Mouse (Mus musculus): Measurements from ENCODE around the gene Ptbp3. TPM values are rescaled to one million over a fixed set of nuclear protein-coding genes. Genes with fewer than 3 reads are reported as not detected.
A peak's percentile ranks its signal among the peaks of the same experiment; 100 is the strongest.

Ptbp3 gene
- polyA plus RNA-seq, 1 experiment from 2014 or later: 38.2 TPM

DNA sequence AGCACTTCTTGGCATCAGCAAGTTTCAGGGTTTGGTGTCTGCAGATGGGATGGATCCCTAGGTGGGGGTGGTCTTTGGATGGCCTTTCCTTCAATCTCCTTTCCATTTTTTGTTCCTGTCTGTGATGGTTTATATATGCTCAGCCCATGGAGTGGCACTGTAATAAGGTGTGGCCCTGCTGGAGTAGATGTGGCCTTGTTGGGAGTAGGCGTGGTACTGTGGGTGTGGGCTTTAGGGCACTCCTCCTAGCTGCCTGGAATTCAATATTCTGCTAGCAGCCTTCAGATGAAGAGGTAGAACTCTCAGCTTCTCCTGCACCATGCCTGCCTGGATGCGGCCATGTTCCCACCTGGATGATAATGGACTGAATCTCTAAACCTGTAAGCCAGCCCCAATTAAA, 39.6 kb downstream of the Ptbp3 start:
- ATAC-seq: no peak
- WGBS: 88% methylated on average over 2 of the region's 2 CpGs
- TF ChIP-seq CTCF (IDR thresholded peaks at IDR 0.05): no peak
- TF ChIP-seq EP300 (IDR thresholded peaks at IDR 0.05): no peak

DNA sequence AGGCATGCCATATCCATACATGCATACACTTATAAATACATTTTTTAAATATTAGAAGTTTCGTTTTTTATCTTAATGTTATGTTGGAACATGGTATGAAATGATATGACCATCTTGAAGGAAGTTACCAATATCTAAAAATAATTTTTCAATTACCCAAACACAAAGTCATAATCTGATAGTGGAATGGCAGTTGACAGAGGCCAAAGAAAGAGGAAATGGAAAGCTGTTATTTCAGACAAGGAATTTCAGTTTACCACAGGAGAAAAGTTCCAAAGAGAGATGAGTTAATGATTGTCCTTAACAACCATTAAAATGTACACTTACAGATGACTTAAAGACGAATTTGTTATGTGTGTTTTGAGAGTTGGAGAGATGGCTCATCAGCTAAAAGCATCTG, 41.4 kb downstream of the Ptbp3 start:
- Histone ChIP-seq H3K27ac (ENCODE audit: low read length) (no peak overlapping the region), H3K9me3 (ENCODE audit: low read length) (no peaks in the 10 kb centered on the region), H3K4me1 (ENCODE audit: insufficient read depth, low read depth, low read length) (no peaks in the 10 kb centered on the region), H3K4me2 (replicated peaks; ENCODE audit: low read depth, low read length) (no peak overlapping the region), H3K4me3 (ENCODE audit: low read depth, low read length) (no peak overlapping the region), H3K27me3 (replicated peaks; ENCODE audit: insufficient read depth, low read length) (no peaks in the 10 kb centered on the region), H3K9ac (replicated peaks; ENCODE audit: low read depth) (no peak overlapping the region), H3K36me3 (ENCODE audit: insufficient read depth, low read length) (peaks cover 5% of the 10 kb centered on the region; the same call in 1 of the 2 replicates)
- WGBS: 68% methylated on average over 2 of the region's 2 CpGs
- TF ChIP-seq CTCF (IDR thresholded peaks at IDR 0.05): no peak
- TF ChIP-seq EP300 (IDR thresholded peaks at IDR 0.05): no peak
- DNase-seq (ENCODE audit: low spot score) (no peak), ATAC-seq (no peak)

More for the DNA sequence above, 39.6 kb downstream of the Ptbp3 start:
- Histone ChIP-seq H3K9me3 (ENCODE audit: low read length) (no peaks in the 10 kb centered on the region), H3K4me2 (replicated peaks; ENCODE audit: low read depth, low read length) (no peak overlapping the region), H3K27ac (ENCODE audit: low read length) (no peak overlapping the region), H3K4me1 (ENCODE audit: insufficient read depth, low read depth, low read length) (no peaks in the 10 kb centered on the region), H3K36me3 (ENCODE audit: insufficient read depth, low read length) (peaks cover 6% of the 10 kb centered on the region; the same call in 1 of the 2 replicates), H3K9ac (replicated peaks; ENCODE audit: low read depth) (no peak overlapping the region), H3K27me3 (replicated peaks; ENCODE audit: insufficient read depth, low read length) (no peaks in the 10 kb centered on the region), H3K4me3 (ENCODE audit: low read depth, low read length) (no peak overlapping the region)
- no peak for DNase-seq (ENCODE audit: low spot score)

DNA sequence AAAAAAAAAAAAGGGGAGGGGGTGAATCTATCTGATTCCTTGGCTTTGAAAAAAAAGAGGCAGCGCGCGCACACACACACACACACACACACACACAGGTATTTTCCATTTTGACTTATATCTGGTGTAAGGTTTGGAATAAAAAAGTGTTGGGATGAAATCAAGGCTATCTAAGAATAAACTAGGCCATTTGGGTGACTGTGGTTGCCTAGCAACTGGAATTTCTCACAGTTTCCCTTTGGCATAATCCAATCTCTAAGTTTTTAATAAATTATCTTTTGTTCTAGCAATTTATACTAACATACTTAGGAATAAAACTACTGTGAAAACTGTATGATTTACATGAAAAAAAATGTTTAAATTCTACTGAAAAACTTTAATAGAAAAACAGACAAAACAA, 42.5 kb downstream of the Ptbp3 start:
- WGBS: 93% methylated on average over 3 of the region's 3 CpGs

DNA sequence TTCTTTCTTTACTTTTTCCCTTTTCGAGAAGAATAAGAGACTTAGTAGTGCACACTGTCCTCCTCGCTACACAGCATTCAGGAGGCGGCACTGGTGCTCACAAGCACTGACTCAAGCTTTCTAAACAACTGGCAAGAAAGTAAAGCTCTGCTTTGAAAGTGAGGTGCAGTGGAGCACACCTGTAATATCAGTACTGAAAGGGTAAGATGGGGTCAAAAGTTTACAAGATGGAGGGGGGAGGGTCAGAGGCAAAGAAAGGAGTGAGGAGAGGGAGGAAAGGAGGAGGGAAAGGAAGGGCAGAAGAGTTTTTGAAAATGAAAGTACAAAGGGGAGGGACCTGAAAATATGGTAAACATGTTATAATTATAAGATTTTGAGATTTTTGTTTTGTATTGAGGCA, 43.7 kb downstream of the Ptbp3 start:
- H3K9ac ChIP-seq (replicated peaks; ENCODE audit: low read depth): no peak overlapping the region
- DNase-seq (ENCODE audit: low spot score) (no peak), ATAC-seq (no peak)
- no peaks in the 10 kb centered on the region for H3K4me1 ChIP-seq (ENCODE audit: insufficient read depth, low read depth, low read length)
- no peak overlapping the region for H3K4me2 ChIP-seq (replicated peaks; ENCODE audit: low read depth, low read length)
- TF ChIP-seq CTCF (IDR thresholded peaks at IDR 0.05) (no peak), EP300 (IDR thresholded peaks at IDR 0.05) (no peak)
- H3K27ac ChIP-seq (ENCODE audit: low read length): no peak overlapping the region
- no peaks in the 10 kb centered on the region for H3K27me3 ChIP-seq (replicated peaks; ENCODE audit: insufficient read depth, low read length)
- no peak overlapping the region for H3K4me3 ChIP-seq (ENCODE audit: low read depth, low read length)
- no peaks in the 10 kb centered on the region for H3K9me3 ChIP-seq (ENCODE audit: low read length)
- 58% methylated on average over 3 of the region's 3 CpGs for WGBS
- H3K36me3 ChIP-seq (ENCODE audit: insufficient read depth, low read length): peaks cover 10% of the 10 kb centered on the region

More for the DNA sequence above, 42.5 kb downstream of the Ptbp3 start:
- TF ChIP-seq EP300 (IDR thresholded peaks at IDR 0.05) (no peak), CTCF (IDR thresholded peaks at IDR 0.05) (no peak)
- no peak for ATAC-seq
- Histone ChIP-seq H3K9ac (replicated peaks; ENCODE audit: low read depth) (no peak overlapping the region), H3K27me3 (replicated peaks; ENCODE audit: insufficient read depth, low read length) (no peaks in the 10 kb centered on the region), H3K4me2 (replicated peaks; ENCODE audit: low read depth, low read length) (no peak overlapping the region), H3K4me3 (ENCODE audit: low read depth, low read length) (no peak overlapping the region), H3K36me3 (ENCODE audit: insufficient read depth, low read length) (no peaks in the 10 kb centered on the region; the same call in 1 of the 2 replicates), H3K27ac (ENCODE audit: low read length) (no peak overlapping the region), H3K9me3 (ENCODE audit: low read length) (no peaks in the 10 kb centered on the region), H3K4me1 (ENCODE audit: insufficient read depth, low read depth, low read length) (no peaks in the 10 kb centered on the region)
- no peak for DNase-seq (ENCODE audit: low spot score)

DNA sequence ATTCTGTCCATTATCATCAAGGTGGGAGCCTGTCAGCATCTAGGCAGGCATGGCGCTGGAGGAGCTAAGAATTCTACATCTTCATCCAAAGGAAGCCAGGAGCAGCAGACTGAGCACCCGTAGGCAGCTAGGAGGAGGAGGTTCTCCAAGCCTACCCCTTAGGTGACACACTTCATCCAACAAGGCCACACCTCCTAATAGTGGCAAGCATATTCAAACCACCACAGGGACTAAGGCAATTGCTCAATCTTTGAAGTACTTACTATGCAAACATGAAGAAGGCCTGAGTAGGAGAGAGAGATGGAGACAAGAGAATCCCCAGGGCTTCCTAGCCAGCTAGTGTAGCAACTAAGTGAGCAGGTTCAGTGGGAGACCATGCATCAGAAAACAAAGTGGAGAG, 58.1 kb downstream of the Ptbp3 start:
- ATAC-seq: no peak

DNA sequence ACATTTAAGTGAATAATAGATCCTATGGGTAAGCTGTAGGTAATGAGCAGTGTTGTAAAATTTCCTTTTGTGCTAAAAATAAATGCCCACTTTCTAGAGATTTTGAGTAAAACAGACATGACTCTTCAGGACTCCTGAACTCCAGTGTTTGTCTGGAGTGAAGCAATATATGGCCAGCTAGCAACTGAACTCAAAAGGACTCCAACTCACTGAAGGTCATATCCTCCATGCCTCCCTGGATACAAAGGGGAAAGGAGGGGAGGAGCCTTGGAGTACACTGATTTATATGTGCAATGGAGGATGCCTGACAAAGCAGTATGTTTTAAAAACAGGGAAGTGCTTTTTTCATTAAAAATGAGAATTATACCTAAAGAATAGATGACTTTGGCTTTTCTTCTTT, 77.9 kb downstream of the Ptbp3 start:
- H3K4me1 ChIP-seq (ENCODE audit: insufficient read depth, low read depth, low read length): no peaks in the 10 kb centered on the region
- H3K4me3 ChIP-seq (ENCODE audit: low read depth, low read length): no peak overlapping the region

More for the DNA sequence above, 58.1 kb downstream of the Ptbp3 start:
- WGBS: 76% methylated on average over 2 of the region's 2 CpGs
- Histone ChIP-seq H3K27me3 (replicated peaks; ENCODE audit: insufficient read depth, low read length) (no peaks in the 10 kb centered on the region), H3K27ac (ENCODE audit: low read length) (no peak overlapping the region), H3K36me3 (ENCODE audit: insufficient read depth, low read length) (peaks cover 10% of the 10 kb centered on the region; the same call in 1 of the 2 replicates), H3K4me2 (replicated peaks; ENCODE audit: low read depth, low read length) (no peak overlapping the region), H3K4me3 (ENCODE audit: low read depth, low read length) (no peak overlapping the region), H3K4me1 (ENCODE audit: insufficient read depth, low read depth, low read length) (no peaks in the 10 kb centered on the region), H3K9me3 (ENCODE audit: low read length) (no peaks in the 10 kb centered on the region), H3K9ac (replicated peaks; ENCODE audit: low read depth) (no peak overlapping the region)
- TF ChIP-seq EP300 (IDR thresholded peaks at IDR 0.05): no peak
- TF ChIP-seq CTCF (IDR thresholded peaks at IDR 0.05): no peak
- peak; percentile 45 for DNase-seq (ENCODE audit: low spot score)

DNA sequence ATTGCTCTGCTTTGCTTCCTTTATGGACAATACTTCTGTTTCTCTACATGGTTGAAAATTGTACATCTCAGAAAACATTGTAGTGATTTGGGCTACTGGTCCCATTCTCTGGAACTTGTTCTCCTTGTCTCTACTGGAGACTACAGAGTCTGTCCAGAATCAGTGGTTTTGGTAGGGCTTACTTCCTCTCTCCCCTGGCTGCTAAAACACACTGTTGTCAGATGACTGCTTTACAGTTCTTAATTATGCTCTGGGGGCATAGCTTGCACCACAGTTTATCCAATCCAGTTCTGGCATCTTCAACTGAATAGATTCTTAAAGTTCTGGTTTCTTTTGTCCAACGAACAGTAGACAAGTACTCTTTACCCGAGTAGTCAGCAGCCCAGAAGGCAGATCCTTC, 83.7 kb downstream of the Ptbp3 start:
- no peak for TF ChIP-seq EP300 (IDR thresholded peaks at IDR 0.05)
- no peak for TF ChIP-seq CTCF (IDR thresholded peaks at IDR 0.05)
- H3K9ac ChIP-seq (replicated peaks; ENCODE audit: low read depth): no peak overlapping the region
- no peak for ATAC-seq
- 82% methylated on average over 2 of the region's 2 CpGs for WGBS
- H3K36me3 ChIP-seq (ENCODE audit: insufficient read depth, low read length): no peaks in the 10 kb centered on the region
- H3K9me3 ChIP-seq (ENCODE audit: low read length): no peaks in the 10 kb centered on the region
- H3K4me3 ChIP-seq (ENCODE audit: low read depth, low read length): no peak overlapping the region
- H3K4me2 ChIP-seq (replicated peaks; ENCODE audit: low read depth, low read length): no peak overlapping the region
- no peaks in the 10 kb centered on the region for H3K27me3 ChIP-seq (replicated peaks; ENCODE audit: insufficient read depth, low read length)
- H3K4me1 ChIP-seq (ENCODE audit: insufficient read depth, low read depth, low read length): no peaks in the 10 kb centered on the region
- DNase-seq (ENCODE audit: low spot score): no peak
- H3K27ac ChIP-seq (ENCODE audit: low read length): no peak overlapping the region

More for the DNA sequence above, 77.9 kb downstream of the Ptbp3 start:
- Histone ChIP-seq H3K9me3 (ENCODE audit: low read length) (no peaks in the 10 kb centered on the region), H3K36me3 (ENCODE audit: insufficient read depth, low read length) (no peaks in the 10 kb centered on the region; the same call in 1 of the 2 replicates), H3K4me2 (replicated peaks; ENCODE audit: low read depth, low read length) (no peak overlapping the region), H3K9ac (replicated peaks; ENCODE audit: low read depth) (no peak overlapping the region), H3K27me3 (replicated peaks; ENCODE audit: insufficient read depth, low read length) (no peaks in the 10 kb centered on the region), H3K27ac (ENCODE audit: low read length) (no peak overlapping the region)
- no peak for ATAC-seq
- no peak for DNase-seq (ENCODE audit: low spot score)
- no peak for TF ChIP-seq EP300 (IDR thresholded peaks at IDR 0.05)
- TF ChIP-seq CTCF (IDR thresholded peaks at IDR 0.05): no peak
